Mouse (Mus musculus) hematopoietic stem cell, adult 5-6 weeks (primary cell): ENCODE measurements at regions not wholly inside any gene's neighbourhood (a gene's known extent, or its start where the extent isn't known, plus 50 kb on each side); places are given as distances from the start of the nearest gene placed in this dataset.

Experiments used
- ATAC-seq, 2 experiments: fragments of 125-278 bp in 1 of 2; replicated peaks in 1 of 2; 2 replicates each; pipeline ENCODE4 v1.8.0; 2016 to 2017; ENCODE audit warnings: inconsistent platforms in 2 of 2, mild to moderate bottlenecking in 2 of 2, moderate number of reproducible peaks in 2 of 2, low read depth in 1 of 2, moderate TSS enrichment in 1 of 2; ENCODE audit not compliant: low FRiP score in 2 of 2, poor library complexity in 2 of 2, severe bottlenecking in 2 of 2, insufficient read depth in 1 of 2, low TSS enrichment in 1 of 2

GRCm38 (mm10) chr2:8379590-8379989 lies 870.2 kb upstream of the Celf2 start:
- ATAC-seq, result no peak

DNA sequence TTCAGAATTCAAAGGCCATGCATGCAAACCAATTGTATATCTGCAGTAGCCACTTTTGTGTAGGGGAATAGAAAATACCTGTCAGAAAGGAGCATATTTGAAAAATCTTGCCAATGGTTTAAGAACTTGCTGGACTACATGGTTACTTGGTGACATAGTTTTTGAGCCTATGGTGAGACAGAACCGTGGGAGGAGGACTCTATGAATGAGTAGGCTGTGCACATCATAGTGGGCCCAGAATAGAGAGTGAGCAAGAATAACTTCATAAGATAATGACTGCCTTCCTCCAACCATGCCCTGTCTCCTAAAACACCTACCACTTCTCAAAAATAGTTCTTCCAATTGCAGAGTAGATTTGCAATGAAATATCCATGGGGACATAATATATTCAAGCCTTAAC lies 838.5 kb upstream of the Celf2 start:
- no peak for ATAC-seq

DNA sequence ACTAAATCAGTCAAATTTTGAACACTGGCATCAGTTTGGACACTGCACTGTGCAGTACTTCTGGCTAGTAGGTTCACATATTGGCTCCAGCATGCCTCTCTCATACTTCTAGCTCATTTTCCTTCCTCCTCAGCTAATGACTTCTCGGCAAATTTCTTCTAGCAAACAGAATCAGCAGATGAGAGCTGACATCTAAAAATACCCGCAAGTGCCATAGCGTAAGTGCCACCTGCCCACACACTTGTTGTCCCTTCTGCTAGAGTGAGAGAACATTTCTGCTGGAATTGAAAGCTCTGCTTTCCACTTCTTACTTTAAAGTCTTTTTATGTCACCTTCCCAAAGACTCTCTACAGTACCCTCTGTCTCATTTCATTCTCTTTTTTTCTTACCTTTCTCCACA lies 835.4 kb upstream of the Celf2 start:
- ATAC-seq, result no peak

DNA sequence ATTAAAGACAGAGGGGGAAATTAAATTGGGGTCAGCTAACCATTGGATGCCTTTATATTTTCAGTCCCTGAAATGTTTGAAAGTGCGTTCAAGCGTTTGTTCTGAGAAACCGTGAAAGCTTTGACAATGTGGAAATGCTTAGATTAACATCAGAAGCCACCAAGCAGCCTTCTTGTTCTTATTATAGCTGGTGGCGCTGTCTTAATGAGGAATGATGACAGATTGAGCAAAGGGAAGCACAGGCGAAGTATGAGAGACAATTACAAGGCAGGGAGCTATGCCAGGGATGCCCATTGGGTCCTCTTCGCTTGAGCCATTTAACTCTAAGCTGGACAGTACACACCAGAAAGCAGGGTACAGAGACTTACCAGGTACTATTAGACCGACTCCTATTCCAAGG lies 828.9 kb upstream of the Celf2 start:
- ATAC-seq, result no peak

DNA sequence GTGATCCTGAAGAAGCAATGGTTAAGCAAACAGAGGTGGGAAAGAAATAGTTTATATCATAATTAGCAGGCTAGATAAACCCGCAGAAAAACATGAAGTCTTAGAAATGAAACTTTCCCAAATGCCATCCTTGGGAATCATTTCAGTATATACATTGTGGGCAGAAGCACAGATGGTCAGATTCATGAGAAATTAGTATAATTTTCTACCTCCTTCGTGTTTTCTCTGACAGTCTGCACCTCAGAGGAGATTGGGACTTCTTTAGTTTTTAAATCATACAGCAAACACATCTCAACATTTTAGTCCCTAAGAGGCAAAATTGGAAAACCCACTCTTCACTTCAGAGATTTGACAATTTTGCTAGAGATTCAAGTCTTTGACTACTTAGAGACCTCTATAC lies 786.6 kb upstream of the Celf2 start:
- ATAC-seq, result no peak

GRCm38 (mm10) chr2:8291357-8291756 lies 782.0 kb upstream of the Celf2 start:
- ATAC-seq, result no peak

GRCm38 (mm10) chr2:8287403-8287802 lies 778.0 kb upstream of the Celf2 start:
- ATAC-seq, result no peak

DNA sequence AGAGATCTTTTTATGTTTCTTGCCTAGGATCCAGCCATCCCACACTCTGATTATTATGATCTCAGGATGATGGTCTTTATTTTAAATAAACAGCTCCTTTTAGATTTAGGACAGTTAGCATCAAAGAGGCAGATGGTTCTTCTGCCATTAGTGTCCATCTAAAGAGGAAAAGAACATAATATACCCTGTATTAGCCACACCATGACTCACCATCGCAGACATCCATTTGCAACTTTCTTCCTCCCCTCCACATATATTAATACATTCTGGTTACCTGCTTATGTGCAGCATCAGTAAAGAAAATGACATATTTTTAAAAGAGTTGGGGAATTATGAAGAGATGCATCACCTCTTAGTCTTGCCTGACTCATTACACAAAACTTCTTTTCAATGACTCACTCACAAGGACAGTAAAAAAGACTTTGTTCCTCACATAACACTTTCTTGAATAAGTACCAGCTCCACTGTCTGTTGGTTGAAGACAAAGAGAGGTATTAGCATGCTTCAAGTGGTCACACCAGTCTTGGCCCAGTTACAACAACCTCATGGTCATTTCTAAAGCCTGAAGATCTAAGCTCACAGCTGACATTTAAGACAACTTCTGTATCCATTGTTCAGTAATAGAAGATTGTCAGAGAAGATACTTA lies 766.9 kb upstream of the Celf2 start:
- ATAC-seq, result no peak
